Mouse (Mus musculus): ENCODE data around the gene Map1b.
A peak's percentile ranks its signal among the peaks of the same experiment; 100 is the strongest.

Map1b gene

DNA sequence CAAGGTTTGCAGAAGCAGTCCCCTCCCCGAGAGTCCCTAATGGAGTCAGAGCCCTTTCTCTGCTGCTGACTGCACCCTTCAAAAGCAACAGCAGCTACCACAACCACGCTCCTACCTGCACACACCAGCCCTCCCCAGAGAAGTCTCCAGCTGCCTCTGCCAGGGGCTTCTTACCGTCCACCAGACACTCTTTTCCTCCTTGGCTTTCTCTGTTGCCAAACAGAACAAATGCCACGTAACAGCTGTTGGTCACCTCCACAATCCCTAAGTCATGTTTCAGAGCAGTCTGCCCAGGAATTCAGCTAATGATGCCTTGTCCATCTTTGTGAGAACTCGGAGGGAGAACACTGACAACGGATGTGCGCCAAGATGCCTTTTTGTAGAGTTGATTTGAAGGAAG lies 69.3 kb downstream of the Map1b start:
- DNase-seq (ENCODE audit: low read depth) = no peak

DNA sequence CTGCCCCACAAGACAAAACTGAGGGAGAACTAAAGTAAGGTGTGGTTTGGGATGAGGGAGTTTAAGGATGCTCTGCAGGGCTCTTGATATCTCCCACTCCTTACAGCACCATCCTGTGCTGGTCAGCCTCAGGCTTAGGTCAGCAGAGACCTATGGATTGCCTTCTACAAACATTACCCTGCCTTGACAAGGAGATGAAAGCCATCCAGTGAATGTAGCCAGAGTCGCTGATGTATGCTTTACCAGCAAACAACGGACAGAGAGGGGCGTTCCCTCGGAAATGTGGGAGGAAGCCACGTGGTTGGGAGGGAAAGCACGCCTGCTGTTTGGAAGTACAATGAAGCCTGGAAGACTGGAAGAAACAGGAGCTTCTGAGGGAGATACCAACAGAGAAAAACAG lies 71.5 kb downstream of the Map1b start:
- no peak for DNase-seq (ENCODE audit: low read depth)

DNA sequence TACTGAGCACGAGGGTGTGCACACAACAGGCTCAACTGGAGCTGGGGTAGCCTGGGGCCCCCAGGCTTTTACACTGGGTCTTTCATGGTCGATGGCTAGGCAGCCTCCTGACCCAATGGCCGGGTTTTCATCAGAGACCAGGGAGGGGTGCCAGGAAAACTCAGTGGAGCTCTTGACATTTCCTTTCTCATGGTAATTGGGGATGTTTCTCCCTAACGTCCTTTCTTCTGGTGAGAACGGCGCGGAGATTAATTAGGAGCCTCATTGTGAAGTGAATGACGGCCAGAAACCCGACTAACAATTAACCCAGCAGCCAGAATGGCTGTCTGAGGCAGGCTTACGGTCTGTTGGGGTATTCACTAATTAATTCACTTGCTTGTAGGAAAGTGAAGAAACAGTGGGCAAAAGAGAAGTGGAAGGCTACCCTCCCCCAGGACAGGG lies 71.9 kb downstream of the Map1b start:
- DNase-seq (ENCODE audit: low read depth) = no peak

DNA sequence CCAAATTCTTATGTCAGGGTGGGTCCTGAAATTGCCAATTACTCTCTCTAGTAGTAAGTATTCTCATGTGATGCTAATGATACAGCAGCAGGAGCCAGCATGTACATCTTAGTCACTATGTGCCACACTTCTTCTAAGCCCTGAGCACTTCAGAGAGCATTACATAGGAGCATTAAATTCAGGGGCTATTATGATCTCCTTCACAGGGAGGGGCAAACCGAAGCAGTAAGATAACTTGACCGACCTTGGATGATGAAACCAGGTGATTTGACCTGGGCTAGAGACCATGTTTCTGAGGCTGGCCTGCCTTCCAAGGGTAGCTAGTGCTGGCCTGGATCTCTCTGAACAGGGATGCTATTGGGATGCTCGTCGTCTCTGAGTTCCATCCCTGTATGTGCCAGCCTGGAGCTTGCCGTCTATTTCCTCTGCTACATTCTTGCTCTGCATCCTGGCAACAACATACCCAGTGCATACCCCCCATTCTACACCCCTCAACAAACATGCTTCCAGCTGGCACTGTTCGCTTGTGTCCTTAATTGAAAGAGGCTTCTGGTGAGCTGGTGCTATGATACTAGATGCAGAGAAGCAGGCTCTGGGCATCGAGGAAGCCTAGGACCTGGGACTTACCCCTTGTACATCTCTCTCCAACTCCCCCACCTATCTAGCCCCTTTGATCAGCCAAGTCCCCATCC lies 72.7 kb downstream of the Map1b start:
- DNase-seq (ENCODE audit: low read depth) = no peak

DNA sequence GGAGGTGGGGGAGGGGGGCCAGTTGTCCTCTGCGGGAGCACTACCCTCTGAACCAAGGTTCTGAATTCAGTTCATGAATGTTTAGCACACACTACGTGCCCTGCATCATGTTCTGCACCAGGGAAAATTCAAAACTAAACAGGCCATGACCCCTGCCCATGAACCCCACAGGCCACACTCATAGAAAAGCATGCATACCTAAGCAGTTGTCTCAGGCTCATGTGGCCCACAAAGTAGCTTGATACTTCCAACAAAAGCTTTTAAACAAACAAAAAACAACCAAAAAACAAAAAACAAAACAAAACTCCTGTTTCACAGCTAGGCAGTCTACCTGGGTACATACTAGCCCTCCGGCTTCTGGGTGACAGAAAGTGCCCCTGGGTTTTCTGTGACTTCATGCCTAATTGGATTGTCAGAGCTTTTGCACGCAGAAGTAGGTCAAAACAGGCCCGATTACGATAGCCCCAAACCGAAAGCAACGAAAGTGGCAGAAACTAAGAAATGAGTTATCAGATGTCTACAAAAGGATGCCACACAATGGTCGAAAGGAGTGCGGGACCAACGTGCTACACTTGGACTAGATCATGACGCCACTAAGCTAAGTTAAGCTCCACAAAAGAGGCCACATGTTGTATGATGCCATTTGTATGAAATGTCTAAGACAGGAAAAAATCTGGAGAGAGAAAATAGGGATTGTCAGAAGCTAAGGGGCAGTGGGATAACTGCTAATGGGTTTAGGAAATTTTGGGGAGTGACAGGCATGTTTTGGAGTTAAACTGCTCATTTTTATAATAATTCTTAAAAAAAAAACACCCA lies 73.7 kb downstream of the Map1b start:
- peak; percentile 64 for DNase-seq (ENCODE audit: low read depth)

DNA sequence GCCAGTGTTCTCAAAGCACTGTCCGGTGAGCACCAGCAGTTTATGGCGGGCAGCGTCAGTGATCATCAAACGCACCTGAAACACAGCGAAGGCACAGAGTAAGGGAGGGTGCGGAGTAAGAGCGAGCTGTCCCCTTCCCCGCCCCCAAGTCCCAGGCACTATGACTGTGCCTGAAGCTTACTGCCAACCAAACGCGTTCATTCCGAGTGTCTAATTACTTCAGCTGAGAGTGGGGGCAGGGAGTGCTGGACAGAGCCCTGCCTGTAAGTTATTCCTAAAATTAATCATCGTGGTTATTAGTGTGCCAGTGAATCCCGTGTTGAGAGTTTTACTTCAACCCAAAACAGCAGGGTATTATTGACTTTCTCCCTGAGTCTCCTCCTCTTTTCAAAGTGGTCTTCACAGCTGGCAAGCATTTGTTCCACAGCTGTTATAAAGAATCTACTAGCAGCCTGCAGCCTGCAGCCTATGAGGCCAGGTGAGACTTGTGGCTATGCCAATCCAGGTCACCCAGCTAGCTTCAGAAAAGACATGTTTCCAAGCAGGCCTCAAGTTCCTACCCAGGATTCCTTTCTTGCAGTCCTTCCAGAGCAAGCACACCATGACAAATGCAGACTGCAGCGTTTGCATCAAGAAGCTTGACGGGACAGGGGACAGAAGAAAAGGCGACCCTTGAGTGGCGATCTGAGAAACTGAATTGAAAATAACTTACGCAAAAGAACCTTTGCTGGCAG lies 74.5 kb downstream of the Map1b start:
- no peak for DNase-seq (ENCODE audit: low read depth)

DNA sequence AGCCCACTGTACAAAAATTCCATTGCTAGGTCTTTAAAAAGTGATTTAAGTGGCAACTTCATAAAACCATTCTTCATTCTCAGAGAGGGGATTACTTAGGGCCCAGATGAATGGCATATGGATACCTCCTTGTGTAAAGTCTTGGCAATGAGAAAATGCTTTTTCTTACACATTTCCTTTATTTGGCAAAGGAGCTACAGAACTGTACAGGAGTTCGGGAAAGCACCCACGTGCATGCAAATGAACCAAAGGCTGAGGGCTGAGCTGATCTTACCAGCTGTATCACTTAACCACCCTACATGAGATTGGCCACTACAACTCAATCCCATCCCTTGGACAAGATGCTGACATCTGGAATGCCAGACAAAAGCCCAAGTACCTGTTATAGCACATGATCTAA lies 76.1 kb downstream of the Map1b start:
- DNase-seq (ENCODE audit: low read depth) = no peak

DNA sequence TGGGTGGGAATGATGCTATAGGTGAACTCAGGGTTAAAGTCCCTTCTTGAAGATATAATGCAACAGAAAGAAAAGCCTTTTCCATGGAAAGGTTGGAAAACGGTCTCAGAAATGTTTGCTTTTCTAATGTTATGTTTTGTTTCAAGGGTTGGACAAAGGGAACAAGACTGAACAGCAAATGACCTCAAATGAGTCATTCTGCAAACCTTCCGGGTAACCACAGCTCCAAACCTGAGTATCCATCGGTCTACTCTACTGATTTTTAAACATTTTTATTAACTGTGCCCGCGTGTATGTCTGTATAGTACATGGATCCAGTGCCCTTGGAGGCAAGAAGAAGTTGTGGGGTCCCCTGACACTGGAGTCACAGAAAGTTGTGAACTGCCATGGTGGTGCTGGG lies 77.0 kb downstream of the Map1b start:
- DNase-seq (ENCODE audit: low read depth) = peak; percentile 12

DNA sequence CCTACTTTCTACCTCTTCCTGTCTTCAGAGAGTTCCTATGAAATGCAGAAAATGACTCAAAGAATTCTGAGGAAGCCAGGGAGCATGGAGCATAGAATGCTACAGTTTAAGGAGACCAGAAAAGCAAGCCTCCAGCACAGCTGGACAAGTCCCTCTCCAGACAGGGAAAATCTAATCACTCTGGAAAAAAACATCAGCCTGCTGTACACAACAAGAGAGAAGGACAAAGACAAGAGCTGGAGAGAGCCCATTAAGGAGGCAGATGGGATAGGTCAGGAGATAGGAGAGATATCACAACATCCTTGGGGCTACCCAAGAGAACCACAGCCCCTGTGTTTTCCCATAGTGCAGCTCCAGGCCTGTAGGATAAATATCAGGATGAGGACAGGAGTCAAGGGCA lies 79.3 kb downstream of the Map1b start:
- no peak for DNase-seq (ENCODE audit: low read depth)

DNA sequence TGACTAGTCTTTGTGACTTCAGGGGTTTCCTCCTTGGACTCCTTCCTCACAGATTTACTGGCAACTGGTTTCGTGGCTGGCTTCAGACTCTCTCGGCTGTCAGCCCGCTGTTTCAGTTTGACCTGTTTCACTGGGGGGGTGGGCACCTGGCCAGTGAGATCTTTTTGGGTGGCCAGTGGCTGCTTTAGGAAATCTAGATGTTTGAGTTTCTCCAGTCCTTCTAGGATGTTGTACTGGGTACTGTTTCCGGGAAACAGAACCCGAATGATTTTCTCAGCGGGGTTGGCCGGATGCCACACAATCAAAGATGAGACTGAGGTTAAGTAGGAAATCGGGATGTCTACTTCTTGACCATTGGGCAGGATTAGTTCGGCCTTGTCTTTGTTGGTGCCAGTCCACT lies 81.8 kb downstream of the Map1b start:
- DNase-seq (ENCODE audit: low read depth) = no peak

DNA sequence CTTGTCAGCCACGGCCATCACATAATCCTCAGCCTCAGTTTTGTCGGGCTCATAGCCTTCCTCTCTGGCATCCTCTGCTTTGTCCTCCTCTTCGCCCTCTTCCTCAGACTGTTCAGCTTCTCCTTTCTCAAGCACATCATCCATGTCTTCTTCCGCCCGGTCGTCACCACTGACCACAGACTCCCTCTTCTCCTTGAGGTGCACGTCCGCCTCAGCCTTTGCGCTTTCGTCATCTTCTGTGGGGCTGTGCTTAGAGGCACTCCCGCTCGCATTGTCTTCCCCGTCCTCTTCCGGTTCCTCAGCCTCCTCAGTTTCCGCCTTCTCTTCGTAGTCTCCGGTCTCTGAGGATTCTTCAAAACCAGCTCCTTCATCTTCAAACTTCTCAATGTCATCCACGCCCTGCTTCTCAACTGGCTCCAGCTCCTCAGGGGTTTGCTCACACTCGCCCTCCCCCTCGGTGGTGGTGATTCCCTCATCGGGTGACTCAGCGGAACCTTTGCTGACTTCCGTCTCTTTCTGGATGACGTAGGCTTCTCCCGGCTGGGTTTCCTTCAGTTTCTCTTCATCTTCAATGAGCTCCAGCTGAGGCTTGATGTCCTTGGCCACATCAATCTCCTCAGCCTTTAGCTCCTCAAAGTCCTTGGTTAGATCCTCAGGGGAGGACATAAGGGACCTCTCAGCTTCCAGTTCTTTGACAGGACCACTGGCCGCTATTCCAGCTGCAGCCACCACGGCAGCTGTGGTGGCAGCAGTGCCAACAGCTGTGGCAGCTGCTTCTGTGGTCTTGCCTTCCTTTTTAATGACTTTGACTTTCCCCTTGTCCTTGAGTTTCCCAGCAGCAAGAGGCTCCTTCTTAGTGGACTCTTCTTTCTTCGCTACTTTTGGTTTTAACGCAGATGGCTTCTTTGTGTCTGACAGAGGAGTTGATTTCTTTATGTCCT lies 83.0 kb downstream of the Map1b start:
- DNase-seq (ENCODE audit: low read depth) = peak; percentile 20

DNA sequence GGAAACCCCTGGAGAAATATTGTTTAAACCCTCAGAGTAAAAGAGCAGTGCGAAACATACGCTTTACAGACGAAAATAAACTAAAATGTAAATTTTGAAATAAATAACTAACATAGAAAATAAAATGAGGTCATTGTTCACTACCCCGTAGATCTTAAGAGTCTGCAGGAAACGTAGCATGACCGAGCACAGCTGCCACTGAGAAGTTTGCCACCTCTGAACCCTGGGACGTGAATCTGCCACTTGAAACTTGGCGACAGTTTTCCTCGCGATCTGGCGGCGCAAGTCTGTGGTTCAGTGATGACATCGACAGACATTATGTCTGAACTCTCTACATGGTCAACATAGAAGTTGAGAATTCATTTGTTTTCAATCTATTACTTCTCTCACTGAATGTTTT lies 92.8 kb downstream of the Map1b start:
- no peak for DNase-seq (ENCODE audit: low read depth)

DNA sequence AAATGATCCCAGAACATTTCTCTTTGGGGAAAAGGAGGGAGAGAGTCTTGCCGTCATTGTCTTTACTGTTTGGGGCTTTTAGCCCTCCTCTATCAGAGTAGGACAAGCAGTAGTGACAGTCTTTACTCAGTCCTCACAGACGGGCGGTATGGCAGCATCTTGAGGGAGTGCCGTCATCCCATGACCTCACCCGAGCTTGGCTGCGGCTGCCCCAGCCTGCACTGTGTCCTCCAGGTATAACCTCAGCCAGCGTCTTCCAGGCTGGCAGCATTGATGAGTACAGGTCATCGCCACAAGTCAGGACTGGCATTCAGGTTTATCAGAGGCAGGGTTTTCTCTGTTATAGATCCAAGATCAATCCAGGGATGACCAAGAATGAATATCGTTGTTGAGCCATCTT lies 99.7 kb downstream of the Map1b start:
- DNase-seq (ENCODE audit: low read depth) = no peak

DNA sequence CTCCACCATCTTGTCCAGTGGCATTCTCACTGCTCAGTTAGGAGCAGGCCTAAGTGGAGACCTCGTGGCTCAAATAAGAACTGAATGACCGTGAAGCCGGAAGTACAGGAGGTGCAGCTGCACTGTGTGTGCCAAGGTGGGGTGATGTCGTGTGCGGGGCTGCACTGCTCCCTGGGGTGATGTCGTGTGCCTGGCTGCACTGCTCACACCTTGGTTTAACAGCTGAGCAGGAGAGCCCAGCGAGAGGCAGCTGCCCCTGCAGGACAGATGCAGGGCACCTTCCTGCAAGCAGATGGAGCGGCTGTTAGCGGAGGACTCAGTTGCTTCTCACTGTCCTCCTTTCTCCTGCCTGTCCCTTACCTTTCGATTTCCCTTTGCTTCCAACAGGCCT lies 102.0 kb downstream of the Map1b start:
- DNase-seq (ENCODE audit: low read depth) = no peak

DNA sequence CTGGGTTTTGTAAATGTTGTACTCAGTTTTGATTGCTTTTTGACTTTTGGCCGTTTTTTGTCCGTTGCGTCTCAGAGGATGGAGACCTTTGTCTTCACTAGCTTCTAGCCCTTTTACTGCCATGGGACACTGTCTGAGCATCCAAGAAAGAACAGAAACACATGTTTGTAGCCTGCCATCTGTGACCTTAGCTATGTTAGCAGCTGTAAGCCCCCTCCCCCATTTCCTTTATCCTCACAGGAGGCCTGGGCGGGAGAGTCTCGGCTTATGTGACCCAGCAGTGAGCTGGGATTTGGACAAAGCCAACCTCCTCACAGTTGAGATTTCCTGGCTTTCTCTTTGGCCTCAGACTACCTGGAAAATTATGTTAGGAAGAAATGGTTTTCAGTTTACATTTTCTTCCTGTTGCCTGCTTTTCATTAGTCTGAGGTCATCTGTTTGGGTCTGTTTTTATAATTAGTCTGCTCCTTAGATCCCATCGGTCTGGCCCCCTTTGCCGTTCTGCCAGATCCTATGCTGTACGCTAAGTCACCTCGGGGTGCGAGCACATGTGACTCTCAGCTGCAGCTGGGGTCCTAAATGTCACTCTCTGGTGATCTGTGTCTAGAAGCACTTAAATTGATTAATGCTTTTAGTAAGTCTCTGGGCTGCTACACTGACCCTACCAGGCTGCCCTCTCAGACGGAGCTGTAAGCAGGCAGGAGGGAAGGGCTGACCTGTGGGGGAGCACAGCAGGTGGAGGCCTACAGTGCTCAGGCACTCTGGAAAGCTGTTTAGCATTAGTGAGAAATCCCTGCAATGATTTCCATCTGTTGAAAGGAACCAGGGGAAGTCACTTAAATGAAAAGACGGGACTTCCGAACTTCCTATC lies 102.6 kb downstream of the Map1b start:
- no peak for DNase-seq (ENCODE audit: low read depth)

DNA sequence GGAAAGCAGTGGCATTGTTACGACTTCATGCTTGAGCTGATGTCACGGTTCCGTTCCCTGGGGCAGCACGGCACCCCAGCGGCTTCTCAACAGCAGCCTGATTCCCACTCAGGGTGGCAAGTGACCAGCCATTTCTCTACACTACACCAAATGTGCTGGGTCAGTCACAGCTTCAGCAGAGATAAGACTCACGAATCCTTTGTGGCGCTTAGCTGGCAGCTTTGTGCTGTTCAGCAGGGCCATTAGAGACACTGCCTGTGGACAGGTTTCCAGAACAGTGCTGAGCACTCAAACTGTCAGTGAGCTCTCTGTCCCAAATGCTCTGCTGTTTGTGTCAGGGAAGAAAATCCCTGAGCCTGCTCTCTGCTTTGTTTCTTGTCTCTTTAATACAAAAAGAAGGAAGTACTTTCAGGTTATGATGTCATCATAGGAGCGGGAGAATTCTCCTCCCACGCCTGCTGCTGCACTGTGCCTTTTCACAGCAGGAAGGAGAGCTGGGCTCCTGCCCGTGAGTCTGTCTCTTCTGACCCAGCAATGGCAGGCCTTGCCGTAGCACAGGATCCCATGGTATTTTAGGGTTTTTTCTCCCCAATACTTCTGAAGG lies 103.8 kb downstream of the Map1b start:
- peak; percentile 71 for DNase-seq (ENCODE audit: low read depth)

DNA sequence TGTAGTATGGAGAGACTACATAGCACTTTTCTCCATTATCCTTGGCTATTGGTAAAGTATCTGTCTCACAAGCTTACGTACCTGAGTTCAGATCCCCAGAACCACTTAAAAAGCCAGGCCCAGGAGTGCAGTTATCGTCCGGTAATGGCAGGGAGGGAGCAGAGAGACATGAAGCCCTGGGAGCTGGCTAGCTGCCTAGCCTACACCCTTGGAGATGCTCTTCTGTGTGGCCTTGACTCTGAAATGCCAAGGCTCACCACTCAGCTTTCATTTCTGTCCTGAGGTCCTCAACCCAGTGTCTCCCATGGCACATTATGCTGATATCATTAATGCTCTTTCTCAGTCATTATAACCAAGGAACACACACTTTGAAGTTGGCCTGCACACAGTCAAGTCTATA lies 104.6 kb downstream of the Map1b start:
- no peak for DNase-seq (ENCODE audit: low read depth)

DNA sequence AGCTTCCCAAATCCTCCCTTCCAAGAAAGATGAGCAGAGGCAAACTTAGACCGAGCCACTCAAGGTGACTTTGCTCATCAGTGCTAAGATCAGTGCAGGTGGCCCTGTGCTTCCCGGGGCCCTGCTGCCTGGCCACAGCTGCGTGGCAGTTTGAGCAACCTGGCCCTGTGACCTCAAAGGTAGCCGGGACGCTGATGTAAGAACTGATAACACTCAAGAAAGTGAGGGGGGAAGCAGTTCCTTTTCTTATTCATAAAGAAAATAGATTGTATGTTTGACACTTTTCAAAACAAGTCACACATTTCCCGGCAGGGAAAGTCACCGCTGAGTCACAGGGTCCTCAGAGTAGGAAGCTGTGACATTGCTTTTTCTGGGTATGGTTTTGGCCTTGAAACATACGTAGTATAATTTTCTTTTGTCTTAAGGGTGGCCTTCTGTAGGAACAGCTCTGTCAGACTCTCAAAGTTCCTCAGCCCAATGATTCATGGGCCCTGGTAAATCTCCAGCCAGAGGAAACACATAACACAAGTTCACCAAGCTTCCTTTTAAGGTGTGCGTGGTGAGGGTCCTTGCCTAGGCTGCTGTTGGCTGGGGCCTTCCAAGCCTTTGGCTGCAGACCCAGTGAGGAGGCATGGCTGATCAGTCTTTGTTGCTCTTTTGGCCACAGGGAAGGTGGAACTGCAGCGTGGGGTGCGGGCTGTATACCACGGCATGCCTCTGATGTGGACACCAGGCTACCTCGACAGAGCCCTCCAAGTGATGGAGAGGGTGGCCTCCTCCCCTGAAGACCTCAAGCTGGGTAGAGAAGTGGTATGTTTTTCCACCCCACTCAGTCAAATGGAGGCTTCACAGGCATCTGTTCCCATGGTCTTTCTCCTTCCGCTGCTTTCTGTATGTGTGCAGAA lies 105.5 kb downstream of the Map1b start:
- DNase-seq (ENCODE audit: low read depth) = peak; percentile 81

DNA sequence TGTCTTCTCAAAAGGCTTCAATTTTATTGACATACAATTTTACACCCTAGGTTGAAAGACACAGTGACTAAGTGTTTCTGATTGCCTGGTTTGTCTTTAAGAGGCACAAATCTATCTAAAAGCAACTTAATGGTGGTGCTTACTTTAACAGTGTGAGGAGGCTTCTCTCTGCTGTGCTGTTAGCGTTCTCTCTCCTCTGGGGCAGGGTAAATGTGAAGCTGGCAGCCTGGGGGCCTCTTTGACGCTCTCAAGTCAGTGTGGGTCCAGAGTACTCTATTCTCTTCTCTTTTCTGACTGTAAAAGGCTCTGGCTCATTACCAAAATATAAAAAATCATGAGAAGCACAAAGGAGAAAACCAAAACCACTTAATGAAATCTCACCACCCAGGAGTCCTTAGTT lies 107.1 kb downstream of the Map1b start:
- DNase-seq (ENCODE audit: low read depth) = no peak

Data from 416B (cell line).